Mouse (Mus musculus): Measurements from ENCODE around the gene Ctnna2. TPM values are rescaled to one million over a fixed set of nuclear protein-coding genes. Genes with fewer than 3 reads are reported as not detected.

The Ctnna2 gene
- total RNA-seq, 1 experiment from 2014 or later, result 2.2 TPM

DNA sequence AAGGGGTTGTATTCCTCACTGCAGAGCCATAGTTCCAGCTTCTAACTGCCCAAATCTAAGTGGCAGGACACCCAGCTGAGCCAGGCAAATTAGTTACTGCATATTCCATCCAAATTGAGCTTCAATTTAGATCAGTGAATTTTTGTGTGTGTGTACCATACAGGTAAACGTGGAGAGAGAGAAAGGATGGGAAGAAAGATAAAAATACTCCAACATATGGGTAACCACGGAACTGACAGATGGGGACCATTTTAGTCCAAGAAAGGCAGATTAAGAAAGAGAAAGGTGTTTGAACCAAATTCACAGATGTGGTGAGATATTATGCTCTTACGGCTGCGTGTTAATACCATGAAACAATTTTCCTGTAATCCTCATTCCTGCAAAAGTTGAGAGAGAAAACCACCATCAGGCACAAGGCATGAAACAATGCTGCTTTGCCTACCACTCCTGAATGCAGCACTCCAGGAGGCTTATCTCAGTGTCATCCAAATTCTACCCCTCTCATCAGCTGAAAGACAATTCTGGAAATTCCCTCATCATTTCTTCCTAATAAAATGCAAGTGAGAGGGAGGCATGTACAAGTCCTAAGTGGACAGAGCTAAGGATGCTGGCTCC, 840.1 kb downstream of the Ctnna2 start:
- no peak for DNase-seq

DNA sequence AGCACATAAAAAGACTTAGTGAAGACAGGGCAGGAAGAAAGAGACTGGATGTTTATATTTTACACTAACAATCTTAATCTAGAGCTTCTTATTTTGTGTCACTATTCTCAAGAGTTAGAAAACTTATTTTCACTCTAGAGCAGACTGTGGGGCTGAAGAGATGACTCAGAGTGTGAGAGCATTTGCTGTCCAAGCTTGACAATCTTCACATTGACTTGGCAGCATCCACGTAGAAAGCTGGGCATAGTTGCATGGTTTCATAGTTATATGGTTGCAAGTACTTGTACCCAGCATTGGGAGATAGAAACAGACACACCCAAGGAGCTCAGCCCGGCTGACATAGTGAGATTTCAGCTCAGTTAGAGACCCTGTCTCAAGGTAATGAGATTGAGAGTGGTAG, 858.6 kb downstream of the Ctnna2 start:
- DNase-seq, result no peak

DNA sequence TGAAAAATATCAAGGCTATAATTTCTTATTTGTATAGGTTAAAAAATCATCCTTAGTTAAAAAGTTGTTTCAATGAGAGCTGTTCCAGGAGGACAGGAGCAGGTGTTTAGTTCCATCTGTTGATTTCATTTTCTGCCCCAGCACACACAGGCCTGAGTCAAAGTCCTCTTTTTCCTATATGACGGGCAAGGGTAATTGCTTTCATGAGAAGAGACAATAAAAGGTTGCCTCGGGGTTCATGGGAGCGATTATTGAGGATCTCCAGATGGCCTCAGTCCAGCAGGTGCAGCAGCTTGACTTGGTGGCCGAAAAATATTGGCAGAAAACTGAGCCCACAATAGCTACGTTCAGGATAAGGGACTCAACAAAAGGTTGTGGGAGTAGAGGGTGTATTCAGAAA, 859.0 kb downstream of the Ctnna2 start:
- no peak for DNase-seq

DNA sequence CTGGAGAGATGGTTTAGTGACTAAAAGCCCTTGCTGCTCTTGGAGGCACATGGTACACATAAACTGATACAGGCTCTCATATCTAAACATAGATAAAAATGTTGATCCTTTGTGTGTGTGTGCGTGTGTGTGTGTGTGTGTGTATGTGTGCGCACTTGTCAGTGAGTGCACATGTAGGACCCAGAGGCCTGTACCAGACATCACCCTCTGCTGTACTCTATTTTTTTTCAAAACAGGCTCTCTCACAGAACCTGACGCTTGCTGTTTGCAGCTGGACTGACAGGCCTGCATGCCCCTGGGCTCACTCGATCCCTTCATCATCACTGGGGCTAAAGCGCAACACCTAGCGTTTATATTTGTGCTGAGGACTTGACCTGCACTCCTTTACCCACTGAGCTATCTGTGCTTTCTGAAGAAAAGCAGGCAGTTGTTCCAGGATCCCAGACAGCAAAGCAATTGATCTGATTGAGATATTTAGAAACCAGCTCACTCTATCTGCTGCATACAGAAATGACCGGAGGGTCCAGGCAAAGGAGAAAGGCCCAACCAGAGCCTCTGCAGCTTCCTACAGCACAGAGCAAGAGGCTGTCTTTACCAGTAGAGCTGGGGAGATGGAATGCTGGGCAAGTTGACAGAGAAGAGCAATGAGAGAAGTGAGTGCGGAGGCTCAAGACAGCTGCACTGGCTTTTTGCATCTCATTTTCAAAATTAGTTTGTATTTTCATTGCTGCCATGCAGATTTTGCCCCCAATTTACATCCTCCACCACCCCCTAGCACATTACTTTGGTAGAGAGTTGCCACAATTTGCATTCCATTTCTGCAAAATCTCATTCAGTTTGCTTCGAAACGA, 870.2 kb downstream of the Ctnna2 start:
- no peak for DNase-seq

DNA sequence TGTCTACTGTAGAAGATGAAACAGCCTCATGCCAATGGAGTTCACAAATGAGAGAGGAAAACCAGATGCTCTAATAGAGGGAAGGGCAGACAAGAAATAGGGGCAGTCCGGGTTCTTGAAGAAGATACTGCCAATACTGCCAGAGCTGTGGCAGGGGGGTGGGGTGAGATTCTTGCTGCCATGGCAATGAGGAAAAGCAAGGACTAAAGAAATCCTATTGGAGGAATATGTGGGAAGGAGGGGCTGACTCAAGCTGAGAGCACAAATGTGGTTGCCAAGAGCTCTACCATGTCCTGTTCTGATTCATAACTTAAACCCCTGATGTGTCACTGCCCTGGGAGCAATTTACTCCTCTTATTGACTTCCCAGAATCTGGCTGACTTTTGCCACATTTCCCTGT, 878.5 kb downstream of the Ctnna2 start:
- no peak for DNase-seq

DNA sequence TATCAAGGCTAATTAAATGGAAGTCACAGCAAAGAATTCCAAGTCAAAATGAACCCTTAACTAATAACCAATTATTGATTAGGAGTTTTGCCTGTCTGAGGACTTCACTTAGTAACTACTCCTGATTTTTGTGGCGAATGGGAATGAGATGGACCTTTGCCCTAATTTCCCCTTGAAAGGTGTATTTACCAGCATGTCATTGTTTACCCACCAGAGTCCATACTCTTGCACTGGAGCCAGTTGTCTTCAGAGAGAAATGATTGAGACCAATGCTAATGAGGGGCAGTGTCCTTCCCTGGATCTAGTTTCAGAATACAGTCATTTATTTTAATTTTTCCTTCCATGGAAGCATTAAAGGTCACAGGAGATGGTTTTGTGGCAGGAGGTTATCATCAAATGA, 881.0 kb downstream of the Ctnna2 start:
- DNase-seq, result no peak

DNA sequence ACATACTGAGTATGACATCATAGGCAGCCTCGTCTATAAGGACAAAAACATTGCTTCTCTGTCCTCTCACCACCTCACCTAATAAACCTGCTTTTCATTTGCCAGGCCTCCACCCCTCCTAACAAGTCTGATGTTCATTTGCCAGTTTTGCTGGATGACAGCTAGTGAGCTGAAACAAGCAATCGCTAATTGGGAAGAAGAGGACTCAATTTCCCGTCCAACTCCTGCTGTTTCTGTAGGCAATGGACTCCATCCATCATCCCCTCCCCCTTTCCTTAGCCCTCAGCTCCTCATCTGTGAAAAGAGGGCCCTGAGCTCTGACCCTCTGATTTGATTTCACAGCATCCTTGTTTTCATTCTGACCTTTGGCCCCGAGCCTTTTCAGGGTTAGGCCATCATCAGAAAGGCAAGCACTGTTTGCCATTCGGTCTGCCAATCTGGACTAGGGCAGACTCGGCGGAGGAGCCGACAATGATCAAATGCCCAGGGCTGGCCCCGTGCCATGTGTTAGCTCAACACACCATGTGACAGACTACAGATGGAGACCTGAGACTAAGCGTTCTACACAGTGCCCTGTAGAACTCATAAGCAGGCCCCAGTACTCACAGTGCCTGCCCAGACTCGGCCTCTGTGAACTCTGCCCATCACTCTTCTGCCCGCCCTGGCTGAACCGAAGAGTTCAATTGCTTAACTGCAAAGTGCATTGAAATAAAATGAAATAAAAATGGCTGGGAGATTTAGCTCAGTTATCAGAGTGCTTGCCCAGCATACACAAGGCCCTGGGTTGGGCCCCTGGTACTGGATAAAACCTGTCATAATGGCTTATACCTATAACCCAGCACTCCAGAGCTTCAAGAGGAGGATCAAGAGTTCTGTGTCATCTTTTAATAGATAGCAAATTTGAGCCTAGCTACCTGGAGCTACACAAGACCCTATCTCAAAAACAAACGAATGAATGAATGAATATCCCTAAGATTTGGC, 903.8 kb downstream of the Ctnna2 start:
- peak; percentile 59 for DNase-seq

DNA sequence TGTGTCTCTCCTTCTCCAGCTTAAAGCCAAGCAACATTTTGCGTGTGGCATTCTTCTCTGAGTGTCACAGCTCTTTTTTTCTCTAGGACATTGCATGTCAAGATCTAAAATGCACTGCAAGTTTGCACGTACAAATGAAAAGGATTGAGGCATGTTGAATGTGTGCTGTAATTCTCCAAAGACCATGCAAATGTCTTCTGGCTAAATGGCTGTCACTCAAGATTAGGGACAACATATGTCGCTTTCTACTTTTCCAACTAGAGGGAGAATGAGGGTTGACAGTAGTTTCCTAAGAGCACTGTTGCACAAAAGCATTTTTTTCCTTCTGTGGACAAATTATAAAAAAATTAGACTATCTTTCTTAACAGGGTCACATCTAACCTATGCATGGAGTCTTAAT, 909.9 kb downstream of the Ctnna2 start:
- no peak for DNase-seq

DNA sequence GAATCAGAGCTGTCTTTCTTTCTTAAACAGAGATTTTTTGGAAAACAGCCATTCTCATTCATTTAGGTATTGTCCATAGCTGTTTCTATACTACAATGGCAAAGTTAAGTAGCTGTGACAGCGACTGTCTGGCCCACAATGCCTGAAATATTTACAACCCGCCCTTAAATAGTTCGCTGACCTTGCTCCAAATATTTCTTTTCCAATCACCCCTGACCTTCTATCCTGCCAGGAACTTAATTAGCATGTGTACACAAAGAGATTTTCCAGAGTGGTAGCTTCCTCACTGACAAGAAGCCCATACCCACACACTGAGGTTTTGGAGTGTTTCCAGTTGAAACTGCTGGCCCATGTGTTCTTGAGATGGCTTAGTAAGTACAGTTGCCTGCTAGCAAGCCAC, 928.8 kb downstream of the Ctnna2 start:
- no peak for DNase-seq

DNA sequence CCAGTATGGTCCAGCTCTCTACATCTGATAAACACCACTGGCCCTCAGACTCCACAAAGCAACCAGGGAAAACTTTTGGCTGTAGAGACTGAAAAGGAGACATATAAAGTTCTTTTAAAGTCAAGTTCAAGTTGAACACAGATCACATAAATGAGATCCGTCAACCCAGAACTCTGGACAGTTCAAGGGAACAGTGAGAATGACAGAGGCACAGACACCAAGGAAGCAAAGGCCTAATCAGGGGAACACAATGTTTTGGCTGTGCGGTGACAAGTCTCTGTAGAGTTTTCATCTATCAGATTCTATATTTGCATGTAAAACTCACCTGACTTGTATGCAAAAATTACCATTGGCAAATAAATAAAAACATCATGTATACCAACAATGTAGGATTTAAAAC, 929.3 kb downstream of the Ctnna2 start:
- DNase-seq, result no peak

DNA sequence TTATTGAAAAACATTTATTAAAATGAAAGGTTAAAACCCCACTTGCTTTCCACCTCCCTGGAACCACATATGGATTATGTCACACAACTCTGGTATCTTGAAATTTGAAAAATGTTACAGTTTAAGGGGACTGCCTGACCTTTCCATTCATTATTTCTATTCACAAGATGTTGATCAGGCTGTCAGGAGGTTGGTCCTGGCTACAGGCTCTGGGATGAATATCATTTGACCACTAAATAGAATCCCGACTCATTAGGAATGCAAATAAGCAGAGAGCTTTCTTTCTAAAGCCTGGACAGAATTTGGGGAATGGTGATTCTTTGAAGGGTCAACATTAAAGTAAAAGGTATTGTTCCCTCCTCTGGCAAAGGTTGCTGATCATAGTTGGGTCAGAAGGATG, 931.9 kb downstream of the Ctnna2 start:
- no peak for DNase-seq

DNA sequence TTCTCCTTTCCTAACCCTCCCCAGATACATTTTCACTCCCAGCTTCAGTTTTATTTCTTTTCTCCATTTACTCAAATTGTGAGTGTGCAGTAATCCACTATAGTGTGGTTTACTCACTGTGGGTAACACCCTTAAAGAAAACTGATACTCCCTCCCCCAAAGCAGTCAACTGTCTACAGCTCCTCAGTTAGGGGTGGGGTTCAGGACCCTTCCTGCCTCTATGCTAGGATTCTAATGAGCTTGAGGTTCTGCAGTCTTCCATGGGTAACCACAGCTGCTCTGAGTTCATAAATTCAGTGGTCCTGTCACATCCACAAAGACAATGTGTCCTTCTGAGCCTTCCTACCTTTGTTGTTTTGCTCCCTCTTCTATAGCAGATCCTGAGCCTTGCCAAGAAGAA, 954.4 kb downstream of the Ctnna2 start:
- DNase-seq, result no peak

DNA sequence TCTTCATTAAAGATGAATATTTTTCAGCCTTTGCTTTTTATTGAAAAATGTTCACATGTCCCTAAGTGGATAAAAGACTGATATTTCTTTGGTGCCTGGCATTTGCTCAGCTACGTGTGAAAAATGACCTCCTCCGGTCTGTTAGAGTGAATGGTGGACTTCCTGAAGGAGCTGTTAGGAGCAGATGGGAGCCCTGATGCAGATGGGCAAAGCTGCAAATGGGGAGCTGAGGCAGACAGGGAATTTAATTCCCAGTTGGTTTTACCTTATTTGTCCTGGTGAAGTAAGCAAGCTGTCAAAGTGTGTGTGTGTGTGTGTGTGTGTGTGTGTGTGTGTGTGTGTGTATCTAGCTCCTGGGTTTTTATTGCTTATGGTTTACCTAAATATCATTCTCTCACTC, 966.3 kb downstream of the Ctnna2 start:
- no peak for DNase-seq

DNA sequence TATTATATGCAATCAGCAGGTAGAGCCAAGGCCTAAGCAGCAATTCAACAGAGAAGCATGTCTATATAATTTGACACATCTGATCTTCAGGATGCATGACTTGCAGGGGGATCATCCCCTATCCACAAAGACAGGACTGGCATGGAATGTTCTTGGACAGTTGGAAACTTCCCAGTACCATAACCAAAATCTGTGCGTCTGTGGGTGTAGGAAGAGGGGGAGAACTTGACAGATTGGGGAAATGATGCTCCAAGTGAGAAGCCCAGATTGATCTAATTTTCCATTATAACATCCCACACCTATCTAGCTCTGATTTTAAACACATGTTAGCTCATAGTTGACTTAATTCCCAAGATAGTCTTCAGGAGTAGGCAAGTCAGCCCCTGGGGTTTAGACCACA, 968.5 kb downstream of the Ctnna2 start:
- no peak for DNase-seq

DNA sequence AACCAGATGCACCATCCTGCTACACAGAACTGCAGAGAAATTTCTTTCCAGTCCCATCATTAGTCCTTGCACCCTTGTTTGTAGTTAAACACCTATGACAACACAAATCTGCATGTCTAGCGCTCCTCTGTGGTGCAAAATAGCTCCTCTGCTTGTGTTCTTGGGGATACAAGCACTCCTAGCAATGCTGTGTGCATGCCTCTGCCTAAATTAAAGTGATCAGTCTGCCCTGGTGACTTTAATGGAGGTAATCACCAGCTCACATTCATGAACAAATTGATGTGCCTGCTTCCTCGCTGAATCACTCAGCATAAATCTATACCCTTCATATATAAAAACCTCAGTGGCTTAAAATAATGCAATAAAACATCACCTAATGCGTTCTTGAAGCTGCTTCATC, 987.4 kb downstream of the Ctnna2 start:
- DNase-seq, result no peak

DNA sequence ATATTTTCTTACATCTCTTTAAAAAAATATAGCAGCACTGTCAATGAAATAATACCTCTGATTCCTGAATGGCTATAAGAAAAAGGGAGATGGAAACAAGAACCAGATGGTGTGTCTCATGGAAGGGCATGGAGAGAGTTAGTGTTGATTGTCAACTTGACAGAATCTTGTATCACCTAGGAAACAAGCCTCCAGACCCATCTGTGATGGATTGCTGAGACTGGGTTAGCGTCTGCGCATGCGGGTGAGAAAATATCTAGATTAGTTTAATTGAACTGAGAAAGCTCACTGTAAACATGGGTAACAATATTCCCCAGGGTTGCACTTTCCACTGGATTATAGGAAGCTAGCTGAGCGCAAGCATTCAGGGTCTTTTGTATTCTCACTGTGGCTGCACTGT, 994.7 kb downstream of the Ctnna2 start:
- no peak for DNase-seq

DNA sequence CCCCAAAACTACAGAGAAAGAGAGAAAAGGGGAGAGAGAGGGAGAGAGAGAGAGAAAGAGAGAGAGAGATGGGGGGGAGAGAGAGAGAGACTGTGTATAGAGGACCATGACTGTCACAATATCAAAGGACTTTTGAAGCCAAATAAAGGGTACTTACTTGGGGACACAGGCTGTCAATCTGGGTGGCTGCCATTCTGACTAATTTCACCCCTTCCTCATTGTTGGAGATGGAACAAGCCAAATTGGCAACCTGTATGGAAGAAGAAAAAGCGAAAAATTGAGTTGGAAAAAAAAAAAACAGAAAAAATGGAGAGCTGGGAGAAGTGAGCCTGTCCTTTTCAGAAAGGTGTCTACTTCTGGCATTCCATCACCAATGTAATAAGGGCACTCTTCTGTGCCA, 997.8 kb downstream of the Ctnna2 start:
- DNase-seq, result no peak

DNA sequence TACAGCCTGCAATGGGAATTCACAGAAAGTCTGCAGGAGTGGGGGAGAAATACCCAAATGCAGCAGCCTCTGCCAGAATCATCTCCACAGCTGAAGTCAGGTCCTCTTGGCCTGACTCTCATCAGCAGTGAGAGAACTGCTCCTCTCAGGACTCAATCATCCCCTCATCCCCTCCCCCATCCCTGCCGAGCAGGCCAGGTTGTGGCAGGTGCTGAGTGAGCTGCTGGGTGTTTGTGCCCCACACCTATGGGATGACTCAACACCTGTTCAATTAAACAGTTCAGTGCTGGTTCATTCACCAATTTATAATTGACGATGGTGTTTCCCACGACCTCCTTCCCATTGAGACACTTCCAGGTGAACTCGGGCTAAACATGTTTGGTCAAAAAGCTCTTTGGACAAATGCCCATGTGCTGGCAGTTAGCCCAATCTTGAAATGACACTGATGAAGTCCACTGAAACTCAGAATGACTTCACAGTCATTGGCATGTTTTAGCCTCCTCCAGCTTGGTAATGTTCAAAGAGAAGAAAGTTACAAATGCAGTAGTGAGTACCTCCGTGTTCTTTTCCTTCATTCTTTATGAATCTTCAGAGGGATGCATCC, 1000.1 kb downstream of the Ctnna2 start:
- no peak for DNase-seq

DNA sequence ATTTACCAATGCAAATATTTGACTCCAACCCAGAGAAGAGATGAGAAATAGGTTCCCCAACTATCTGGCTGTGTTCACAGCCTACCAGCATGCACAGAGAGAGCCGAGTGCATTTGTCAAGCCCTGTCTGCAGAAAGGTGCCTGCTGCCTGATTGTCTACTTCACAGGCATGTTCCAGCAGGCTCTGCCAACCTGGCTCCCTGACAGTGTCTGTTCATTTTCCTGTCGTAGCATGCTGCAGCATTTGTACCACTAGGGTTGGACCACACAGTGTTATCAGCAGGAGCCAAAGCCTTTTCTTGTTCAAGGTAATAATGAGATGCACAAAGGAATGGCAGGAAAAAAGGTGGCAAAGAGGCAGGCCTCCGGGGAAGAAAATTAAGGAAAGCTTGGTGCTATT, 1001.7 kb downstream of the Ctnna2 start:
- DNase-seq, result no peak

DNA sequence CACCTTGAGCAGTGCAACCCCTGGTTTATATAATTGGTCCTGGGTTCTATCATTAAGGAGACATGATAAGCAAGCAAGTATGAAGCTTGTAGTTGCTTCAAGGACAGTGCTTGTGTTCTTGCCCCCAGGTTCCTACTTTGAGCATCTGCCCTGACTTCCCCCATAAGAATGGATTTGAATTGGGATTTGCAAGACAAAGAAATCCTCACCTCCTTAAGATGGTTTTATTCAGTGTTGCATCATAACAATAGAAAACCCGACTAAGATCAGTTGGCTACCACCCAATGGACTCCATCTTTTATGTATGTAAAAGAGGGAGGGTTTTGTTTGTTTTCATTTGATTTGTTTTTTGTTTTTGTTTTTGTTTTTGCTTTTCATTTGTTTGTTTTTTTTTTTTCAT, 1005.2 kb downstream of the Ctnna2 start:
- no peak for DNase-seq

DNA sequence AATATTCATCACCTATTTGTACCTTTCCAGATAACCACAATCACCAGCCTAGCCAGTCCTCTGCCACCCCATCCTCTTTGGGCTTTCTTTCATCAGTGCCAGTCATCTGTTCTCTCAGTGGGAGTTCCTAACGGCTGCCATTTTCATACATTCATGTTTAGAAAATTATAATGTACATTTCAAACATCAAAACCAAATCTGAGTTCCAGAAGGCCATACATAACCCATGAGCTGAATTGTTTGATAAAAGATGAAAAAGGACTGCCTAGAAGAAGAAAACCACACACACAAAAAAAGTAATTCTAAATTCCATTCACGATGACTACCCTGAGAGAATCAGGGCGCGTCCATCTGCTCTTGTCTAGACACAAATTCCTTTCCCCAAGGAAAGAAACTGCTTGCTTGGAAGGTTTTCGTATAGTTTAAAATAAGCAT, 1014.5 kb downstream of the Ctnna2 start:
- DNase-seq, result no peak

DNA sequence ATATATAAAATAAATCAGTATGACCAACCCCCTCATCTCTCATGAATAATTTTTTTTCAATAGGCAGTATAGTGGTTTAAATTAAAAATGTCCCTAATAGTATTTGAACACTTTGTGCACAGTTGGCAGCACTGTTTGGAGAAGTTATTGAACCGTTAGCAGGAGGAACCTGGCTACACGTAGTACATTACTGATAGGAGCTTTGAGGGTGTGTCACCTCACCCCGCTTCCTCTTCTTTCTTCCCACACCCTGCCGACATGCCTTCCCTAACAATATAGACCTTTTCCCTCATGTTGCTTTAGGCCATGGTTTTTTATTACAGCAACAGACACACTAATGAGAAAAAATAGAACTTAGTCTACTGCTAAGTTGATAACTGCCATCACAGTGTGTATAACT, 1071.4 kb downstream of the Ctnna2 start:
- DNase-seq, result no peak

DNA sequence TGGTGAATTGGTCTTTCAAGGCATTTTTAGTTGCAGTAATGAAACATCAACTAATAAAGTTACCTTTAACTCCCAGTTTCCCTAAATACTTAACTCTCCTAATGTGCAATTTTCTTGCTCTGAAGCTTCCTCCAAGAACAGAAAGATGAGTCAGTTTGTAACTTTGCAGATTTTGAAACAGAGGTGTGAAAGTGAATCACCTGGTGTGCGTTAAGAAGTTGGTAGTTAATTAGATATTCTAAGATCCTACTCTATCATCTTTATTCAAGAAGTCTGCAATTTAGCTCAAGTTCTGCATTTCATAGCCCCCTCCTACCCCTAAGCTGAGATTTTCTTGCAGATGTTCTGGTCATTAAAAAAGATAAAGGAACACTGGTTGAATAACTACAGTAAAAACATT, 1082.3 kb downstream of the Ctnna2 start:
- DNase-seq, result no peak
